Mouse (Mus musculus) thymus, postnatal 0 days (tissue): Measurements from ENCODE around the gene Apof. TPM values are rescaled to one million over a fixed set of nuclear protein-coding genes. Genes with fewer than 3 reads are reported as not detected.

Source experiments
- DNase-seq: peaks from one replicate; pipeline ENCODE4 v3.0.0-alpha.2; 2015; ENCODE audit warnings: low spot score
- polyA plus RNA-seq: library from polyadenylated mRNA; unstranded; fragments of >200 nt; fragmentation: Nextera tagmentation; extraction: Ambion mirVana; gene quantifications from 2 replicates; pipeline ENCODE4 v1.2.1, GENCODE M21; 2015

Gene Apof
- 0.17 TPM in 1 of 2 replicates, not detected in the other for polyA plus RNA-seq

- no peak for DNase-seq
Measured at GRCm38 (mm10) chr10:128268371-128268770, at the start of gene Apof. Apof (plus strand) TSS chr10:128268671.

GRCm38 (mm10) chr10:128221533-128222286 is 46.8 kb upstream of the Apof start:
- DNase-seq: no peak

- no peak for DNase-seq
Measured at GRCm38 (mm10) chr10:128225064-128225463, 43.4 kb upstream of the Apof start.

GRCm38 (mm10) chr10:128225538-128225937 is 42.9 kb upstream of the Apof start, which contains the start of gene Mip:
Mip (plus strand) TSS chr10:128225838.
- DNase-seq: no peak

GRCm38 (mm10) chr10:128227592-128227991 is 40.9 kb upstream of the Apof start:
- no peak for DNase-seq

GRCm38 (mm10) chr10:128228009-128228408 is 40.5 kb upstream of the Apof start:
- DNase-seq: no peak

- DNase-seq: peak; percentile 43
Measured at GRCm38 (mm10) chr10:128230582-128230981, 37.9 kb upstream of the Apof start.

GRCm38 (mm10) chr10:128231146-128231545 is 37.3 kb upstream of the Apof start:
- DNase-seq: peak; percentile 34

GRCm38 (mm10) chr10:128231697-128232419 is 36.6 kb upstream of the Apof start, which contains the start of gene Timeless:
Timeless (plus strand) TSS chr10:128232065.
- DNase-seq: peak; percentile 89

GRCm38 (mm10) chr10:128232420-128232985 is 36.0 kb upstream of the Apof start:
- peak; percentile 84 for DNase-seq

- DNase-seq: no peak
Measured at GRCm38 (mm10) chr10:128236321-128236720, 32.1 kb upstream of the Apof start.

GRCm38 (mm10) chr10:128237807-128238480 is 30.5 kb upstream of the Apof start:
- no peak for DNase-seq

GRCm38 (mm10) chr10:128239140-128239539 is 29.3 kb upstream of the Apof start:
- no peak for DNase-seq

- DNase-seq: no peak
Measured at GRCm38 (mm10) chr10:128240131-128240530, 28.3 kb upstream of the Apof start.

GRCm38 (mm10) chr10:128243252-128243651 is 25.2 kb upstream of the Apof start:
- DNase-seq: no peak

GRCm38 (mm10) chr10:128244121-128244520 is 24.4 kb upstream of the Apof start:
- no peak for DNase-seq

GRCm38 (mm10) chr10:128247020-128247732 is 21.3 kb upstream of the Apof start:
- no peak for DNase-seq

GRCm38 (mm10) chr10:128250565-128250964 is 17.9 kb upstream of the Apof start:
- no peak for DNase-seq

- DNase-seq: no peak
Measured at GRCm38 (mm10) chr10:128253677-128254255, 14.7 kb upstream of the Apof start, which contains the start of gene Apon. Apon (plus strand) TSS chr10:128254096.

GRCm38 (mm10) chr10:128255925-128256324 is 12.5 kb upstream of the Apof start:
- no peak for DNase-seq
